Mouse (Mus musculus) ES-Bruce4 (cell line): ENCODE results near the gene Pfkfb3.

Source experiments
- CTCF ChIP-seq: IDR thresholded peaks from one replicate; pipeline ENCODE4 v1.8.1; 2011; ENCODE audit warnings: low read depth, low read length
- EP300 ChIP-seq: IDR thresholded peaks from 2 replicates; pipeline ENCODE4 v1.6.1; 2011; ENCODE audit warnings: low read depth, low read length; ENCODE audit not compliant: insufficient read depth

- TF ChIP-seq CTCF (no peak), EP300 (no peak)
Measured at GRCm38 (mm10) chr2:11521758-11522157, 32.1 kb downstream of the Pfkfb3 start.
